Mouse (Mus musculus) megakaryocyte, embryonic 14.5 days (primary cell): ENCODE data around the gene Gm17334.

Experiments
- FLI1 ChIP-seq: IDR thresholded peaks from 2 replicates; pipeline ENCODE4 v1.6.1; 2012; ENCODE audit warnings: low read length, inconsistent platforms, mixed read lengths
- GATA1 ChIP-seq: IDR thresholded peaks from 3 replicates; pipeline ENCODE4 v1.6.1; 2012; ENCODE audit warnings: mixed read lengths, low read length, inconsistent platforms, borderline replicate concordance

- TF ChIP-seq GATA1 (no peak), FLI1 (no peak)
Observed at GRCm38 (mm10) chr11:53731457-53731856, 41.5 kb downstream of the Gm17334 start.
